Mouse (Mus musculus): ENCODE results near the gene Katnbl1. TPM values are rescaled to one million over a fixed set of nuclear protein-coding genes. Genes with fewer than 3 reads are reported as not detected.

The Katnbl1 gene
- polyA plus RNA-seq (2017; shearing (Covaris generic)): 24.6 TPM

GRCm38 (mm10) chr2:112378973-112379898 lies at the start of gene Katnbl1:
Gene Katnbl1 (plus strand): TSS chr2:112379211.

GRCm38 (mm10) chr2:112367726-112368673 lies 11.0 kb upstream of the Katnbl1 start, which contains the start of gene Emc4:
Gene Emc4 (minus strand): TSS chr2:112368027.

GRCm38 (mm10) chr2:112454862-112455564 lies 76.0 kb downstream of the Katnbl1 start, which contains the start of gene Emc7:
Gene Emc7 (plus strand): TSS chr2:112454997.

Other genes starting within 250 kb of the Katnbl1 start
- gene Olfr1316, start 244.2 kb upstream of the Katnbl1 start, polyA plus RNA-seq (2017; shearing (Covaris generic)): not detected
- gene Olfr1317, start 238.9 kb upstream of the Katnbl1 start, polyA plus RNA-seq (2017; shearing (Covaris generic)): not detected
- gene Olfr1318, start 225.0 kb upstream of the Katnbl1 start, polyA plus RNA-seq (2017; shearing (Covaris generic)): not detected
- 88.3 TPM for gene Lpcat4, start 139.7 kb upstream of the Katnbl1 start, polyA plus RNA-seq (2017; shearing (Covaris generic))
- not detected for gene Nutm1, start 119.9 kb upstream of the Katnbl1 start, polyA plus RNA-seq (2017; shearing (Covaris generic))
- gene Nop10, start 117.3 kb upstream of the Katnbl1 start, polyA plus RNA-seq (2017; shearing (Covaris generic)): 157 TPM
- gene Slc12a6, start 113.4 kb upstream of the Katnbl1 start, polyA plus RNA-seq (2017; shearing (Covaris generic)): 109 TPM
- gene Gm21985, start 112.9 kb upstream of the Katnbl1 start, polyA plus RNA-seq (2017; shearing (Covaris generic)): not detected
- 98.7 TPM for gene Emc4, start 11.2 kb upstream of the Katnbl1 start, polyA plus RNA-seq (2017; shearing (Covaris generic))
- gene Emc7, start 75.8 kb downstream of the Katnbl1 start, polyA plus RNA-seq (2017; shearing (Covaris generic)): 21.1 TPM
- gene Chrm5, start 101.6 kb downstream of the Katnbl1 start, polyA plus RNA-seq (2017; shearing (Covaris generic)): not detected
- gene Aven, start 113.8 kb downstream of the Katnbl1 start, polyA plus RNA-seq (2017; shearing (Covaris generic)): 17.2 TPM